Mouse (Mus musculus): ENCODE measurements around the gene Gm21783.
"Not testable (repeated sequence)": the region's sequence is repeated elsewhere in the genome, so short reads cannot be mapped to it uniquely, and the experiment has no call there.

The Gm21783 gene

DNA sequence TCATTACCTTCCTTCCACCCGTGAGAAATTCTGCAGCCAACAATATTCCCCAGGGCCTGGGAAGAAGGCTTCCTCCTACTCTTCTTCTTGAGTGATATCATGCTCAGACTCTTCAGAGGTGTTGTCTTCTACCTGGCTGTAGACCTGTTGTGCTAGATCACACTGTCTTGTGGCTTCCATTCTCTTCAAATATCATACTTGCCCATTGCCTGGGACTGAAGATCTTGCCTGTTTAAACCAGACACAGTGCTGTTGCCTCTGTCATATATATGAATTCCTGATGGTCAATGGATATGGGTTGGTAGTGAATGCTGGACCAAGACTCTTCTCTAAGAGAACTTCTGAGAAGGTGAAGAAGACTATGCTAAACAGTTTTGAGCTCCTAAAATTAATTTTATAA is at the start of gene Gm21783:
Gene Gm21783, minus strand, starts transcription at position 101 of the 400 bp plus-strand sequence.
- not testable (repeated sequence) for DNase-seq

Data from kidney, postnatal 36 days (tissue).